Mouse (Mus musculus) megakaryocyte, embryonic 14.5 days (primary cell): ENCODE measurements around the gene Tor4a. TPM values are rescaled to one million over a fixed set of nuclear protein-coding genes. Genes with fewer than 3 reads are reported as not detected.

Experiments
- H3K27me3 ChIP-seq: replicated peaks from 2 replicates; pipeline ENCODE3; 2012; ENCODE audit warnings: inconsistent platforms
- H3K36me3 ChIP-seq: replicated peaks from 2 replicates; pipeline ENCODE3; 2012; ENCODE audit warnings: low read length, inconsistent platforms, mixed read lengths
- H3K4me1 ChIP-seq: 2 replicates; pipeline ENCODE4 v1.6.1; 2012; ENCODE audit warnings: inconsistent platforms
- H3K4me3 ChIP-seq: replicated peaks from 2 replicates; pipeline ENCODE3; 2012; ENCODE audit warnings: moderate library complexity, mild to moderate bottlenecking, inconsistent platforms
- H3K9me3 ChIP-seq: 2 replicates; pipeline ENCODE4 v1.6.1; 2012; ENCODE audit warnings: inconsistent platforms
- FLI1 ChIP-seq: IDR thresholded peaks from 2 replicates; pipeline ENCODE4 v1.6.1; 2012; ENCODE audit warnings: low read length, inconsistent platforms, mixed read lengths
- GATA1 ChIP-seq: IDR thresholded peaks from 3 replicates; pipeline ENCODE4 v1.6.1; 2012; ENCODE audit warnings: mixed read lengths, low read length, inconsistent platforms, borderline replicate concordance
- polyA plus RNA-seq: library from polyadenylated mRNA; stranded (reverse); fragments of >175 nt; gene quantifications from 2 replicates; pipeline ENCODE4 v1.2.3, GENCODE M21; 2012; ENCODE audit warnings: low replicate concordance; ENCODE audit not compliant: insufficient read depth

Gene Tor4a
- polyA plus RNA-seq, 1 experiment = 14.6 TPM

GRCm38 (mm10) chr2:25236614-25237013 lies 39.9 kb upstream of the Tor4a start, which contains the start of gene Rnf224:
Gene Rnf224, minus strand, starts transcription at chr2:25236787.
- Histone ChIP-seq H3K36me3 (no peaks in the 10 kb centered on the region), H3K9me3 (no peaks in the 10 kb centered on the region), H3K27me3 (peaks cover 92% of the 10 kb centered on the region), H3K4me1 (peaks cover 49% of the 10 kb centered on the region), H3K4me3 (no peak within 1 kb of the TSS)
- no peak for TF ChIP-seq GATA1
- TF ChIP-seq FLI1 = no peak

GRCm38 (mm10) chr2:25234551-25235220 lies 38.0 kb upstream of the Tor4a start:
- H3K27me3 ChIP-seq = peaks cover 86% of the 10 kb centered on the region
- H3K4me1 ChIP-seq = peaks cover 46% of the 10 kb centered on the region
- TF ChIP-seq FLI1 (no peak), GATA1 (no peak)

DNA sequence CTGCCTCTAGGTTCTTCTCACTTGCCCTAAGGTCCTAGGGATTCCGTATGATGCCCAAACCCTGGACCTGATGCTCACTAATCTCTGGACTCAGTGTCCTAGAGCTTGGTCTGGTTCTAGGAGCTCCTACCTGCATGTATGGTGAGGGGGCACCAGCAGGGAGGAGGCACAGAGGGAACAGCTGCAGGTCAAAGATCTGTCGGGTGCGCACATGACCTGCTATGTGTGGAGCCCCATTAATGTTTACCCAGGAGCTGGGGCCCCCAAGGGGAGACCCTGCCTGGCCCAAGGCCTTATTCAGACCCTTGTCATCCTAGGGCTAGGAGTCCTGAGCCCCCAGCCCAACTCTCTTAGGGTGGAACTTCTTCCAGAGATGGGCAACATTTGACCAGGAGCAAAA lies 37.4 kb upstream of the Tor4a start, which contains the start of gene Slc34a3:
Slc34a3 (minus strand) TSS at position 315 of the 400 bp plus-strand sequence.
- peaks cover 80% of the 10 kb centered on the region for H3K27me3 ChIP-seq

More at GRCm38 (mm10) chr2:25234551-25235220, 38.0 kb upstream of the Tor4a start:
- H3K4me3 ChIP-seq = no peak overlapping the region
- no peaks in the 10 kb centered on the region for H3K36me3 ChIP-seq
- H3K9me3 ChIP-seq = no peaks in the 10 kb centered on the region

GRCm38 (mm10) chr2:25233421-25233820 lies 36.7 kb upstream of the Tor4a start:
- no peaks in the 10 kb centered on the region for H3K9me3 ChIP-seq

More for the DNA sequence above, 37.4 kb upstream of the Tor4a start, which contains the start of gene Slc34a3:
- Histone ChIP-seq H3K4me3 (no peak within 1 kb of the TSS), H3K4me1 (peaks cover 50% of the 10 kb centered on the region), H3K9me3 (no peaks in the 10 kb centered on the region), H3K36me3 (no peaks in the 10 kb centered on the region)
- no peak for TF ChIP-seq GATA1
- TF ChIP-seq FLI1 = no peak

GRCm38 (mm10) chr2:25231038-25231437 lies 34.4 kb upstream of the Tor4a start:
- H3K4me3 ChIP-seq = no peak overlapping the region
- H3K27me3 ChIP-seq = peaks cover 54% of the 10 kb centered on the region

More at GRCm38 (mm10) chr2:25233421-25233820, 36.7 kb upstream of the Tor4a start:
- TF ChIP-seq FLI1 (no peak), GATA1 (no peak)
- H3K27me3 ChIP-seq = peaks cover 75% of the 10 kb centered on the region
- H3K4me1 ChIP-seq = peaks cover 53% of the 10 kb centered on the region
- no peaks in the 10 kb centered on the region for H3K36me3 ChIP-seq
- H3K4me3 ChIP-seq = no peak overlapping the region

DNA sequence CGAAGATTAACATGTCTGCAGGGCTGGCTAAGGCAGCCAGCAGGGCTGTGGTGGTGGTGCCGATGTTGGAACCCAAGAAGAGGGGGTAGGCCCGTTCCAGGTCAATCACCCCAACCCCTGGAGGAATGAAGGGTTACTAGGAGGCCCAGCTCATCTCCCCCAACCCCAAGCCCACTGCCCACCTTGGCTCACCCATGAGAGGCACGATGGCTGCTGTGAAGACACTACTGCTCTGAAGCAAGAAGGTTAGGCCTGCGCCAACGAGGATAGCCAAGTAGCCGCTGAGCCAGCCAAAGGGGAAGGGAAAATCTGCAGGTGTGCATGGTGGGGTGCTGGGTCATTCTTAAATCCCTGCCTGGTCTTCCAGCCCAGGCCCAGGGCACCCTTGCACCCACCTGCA lies 33.9 kb upstream of the Tor4a start:
- no peak overlapping the region for H3K4me3 ChIP-seq
- peaks cover 66% of the 10 kb centered on the region for H3K4me1 ChIP-seq
- H3K9me3 ChIP-seq = no peaks in the 10 kb centered on the region
- H3K36me3 ChIP-seq = no peaks in the 10 kb centered on the region
- peaks cover 50% of the 10 kb centered on the region for H3K27me3 ChIP-seq
- no peak for TF ChIP-seq GATA1
- no peak for TF ChIP-seq FLI1

More at GRCm38 (mm10) chr2:25231038-25231437, 34.4 kb upstream of the Tor4a start:
- peaks cover 64% of the 10 kb centered on the region for H3K4me1 ChIP-seq
- no peaks in the 10 kb centered on the region for H3K36me3 ChIP-seq
- no peak for TF ChIP-seq FLI1
- H3K9me3 ChIP-seq = no peaks in the 10 kb centered on the region

GRCm38 (mm10) chr2:25229582-25229981 lies 32.9 kb upstream of the Tor4a start:
- Histone ChIP-seq H3K4me3 (no peak overlapping the region), H3K9me3 (no peaks in the 10 kb centered on the region), H3K27me3 (peaks cover 40% of the 10 kb centered on the region), H3K4me1 (peaks cover 70% of the 10 kb centered on the region), H3K36me3 (no peaks in the 10 kb centered on the region)
- TF ChIP-seq FLI1 (no peak), GATA1 (no peak)

GRCm38 (mm10) chr2:25228995-25229530 lies 32.4 kb upstream of the Tor4a start:
- H3K27me3 ChIP-seq = peaks cover 34% of the 10 kb centered on the region
- H3K36me3 ChIP-seq = no peaks in the 10 kb centered on the region
- no peaks in the 10 kb centered on the region for H3K9me3 ChIP-seq
- peak overlapping the region; percentile 90 for H3K4me3 ChIP-seq
- H3K4me1 ChIP-seq = peaks cover 67% of the 10 kb centered on the region
- TF ChIP-seq GATA1 (no peak), FLI1 (no peak)

DNA sequence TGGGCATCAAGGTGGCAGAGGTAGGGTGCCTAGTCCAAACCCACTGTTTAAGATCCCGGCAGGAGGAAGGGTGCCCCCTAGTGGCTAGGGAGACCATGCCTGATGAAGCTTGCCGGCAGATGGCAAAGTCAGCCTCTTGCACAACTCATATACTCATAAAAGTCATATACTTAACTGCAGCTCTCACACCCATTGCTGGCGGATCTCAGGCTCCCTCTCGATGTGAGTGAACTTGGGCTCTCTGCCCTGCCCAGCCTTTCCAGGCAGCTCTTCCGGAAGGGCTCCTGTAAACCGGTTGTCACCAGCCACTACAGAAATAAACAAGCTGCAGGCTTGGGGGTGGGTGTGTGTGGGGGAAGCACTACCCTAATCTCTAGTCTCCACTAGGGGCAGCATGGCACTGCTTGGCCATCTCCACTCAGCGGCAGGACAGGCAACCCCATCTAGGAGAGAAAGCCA lies 31.8 kb upstream of the Tor4a start:
- Histone ChIP-seq H3K4me1 (peaks cover 66% of the 10 kb centered on the region), H3K9me3 (no peaks in the 10 kb centered on the region), H3K36me3 (peaks cover 6% of the 10 kb centered on the region), H3K27me3 (peaks cover 30% of the 10 kb centered on the region), H3K4me3 (peak overlapping the region; percentile 90)
- TF ChIP-seq GATA1 = no peak
- no peak for TF ChIP-seq FLI1

- TF ChIP-seq GATA1 (no peak), FLI1 (no peak)
- Histone ChIP-seq H3K4me3 (peak overlapping the region; percentile 90), H3K27me3 (peaks cover 19% of the 10 kb centered on the region), H3K9me3 (no peaks in the 10 kb centered on the region), H3K36me3 (peaks cover 10% of the 10 kb centered on the region), H3K4me1 (peaks cover 69% of the 10 kb centered on the region)
These were observed 30.7 kb upstream of the Tor4a start for GRCm38 (mm10) chr2:25227406-25227805.
